Mouse (Mus musculus): ENCODE data around the gene Ipo7. TPM values are rescaled to one million over a fixed set of nuclear protein-coding genes. Genes with fewer than 3 reads are reported as not detected.
"Not testable (repeated sequence)": the region's sequence is repeated elsewhere in the genome, so short reads cannot be mapped to it uniquely, and the experiment has no call there.

The Ipo7 gene
- polyA plus RNA-seq, 1 experiment from 2014 or later = 36.8 TPM

DNA sequence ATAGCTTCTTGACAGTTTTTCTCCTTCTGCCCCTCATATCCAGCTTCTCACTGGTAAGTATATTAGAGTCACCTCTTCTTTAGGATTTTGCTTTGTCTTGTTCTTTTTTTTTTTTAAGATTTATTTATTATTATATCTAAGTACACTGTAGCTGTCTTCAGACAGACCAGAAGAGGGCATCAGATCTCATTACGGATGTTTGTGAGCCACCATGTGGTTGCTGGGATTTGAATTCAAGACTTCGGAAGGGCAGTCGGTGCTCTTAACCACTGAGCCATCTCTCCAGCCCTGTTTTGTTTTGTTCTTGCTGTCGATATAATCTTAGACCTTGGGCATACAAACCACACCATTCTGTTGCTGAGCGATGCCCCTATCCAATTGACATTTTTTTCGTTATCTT, 31.3 kb upstream of the Ipo7 start, which contains the start of gene Tmem41b:
Gene Tmem41b, minus strand, starts transcription at position 155 of the 400 bp plus-strand sequence.
- WGBS = 33% methylated on average over 6 of the region's 6 CpGs

DNA sequence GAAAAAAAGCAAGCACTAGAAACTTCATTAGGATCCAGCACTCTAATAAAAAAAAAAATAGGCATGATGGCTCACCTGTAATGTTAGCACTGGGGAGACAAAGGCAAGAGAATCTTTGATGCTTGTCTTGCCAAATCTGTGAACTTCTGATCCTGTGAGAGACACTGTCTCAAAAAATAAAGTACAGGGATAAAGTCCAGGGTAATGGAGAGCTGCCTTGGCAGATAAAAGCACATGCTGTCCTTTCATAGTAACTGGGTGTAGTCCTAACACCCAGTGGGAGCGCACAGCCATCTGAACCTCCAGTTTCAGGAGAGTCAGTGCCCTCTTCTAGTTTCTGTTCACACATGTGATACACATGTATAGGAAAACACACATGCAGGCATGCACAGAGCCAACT, 26.8 kb upstream of the Ipo7 start:
- 75% methylated on average over 1 of the region's 1 CpGs for WGBS
- H3K27ac ChIP-seq (ENCODE audit: low read depth, low read length) = no peak overlapping the region
- H3K4me3 ChIP-seq (ENCODE audit: low read depth, low read length) = no peak overlapping the region
- no peaks in the 10 kb centered on the region for H3K9me3 ChIP-seq (ENCODE audit: control insufficient read depth, low read length)
- no peaks in the 10 kb centered on the region for H3K27me3 ChIP-seq (replicated peaks; ENCODE audit: control insufficient read depth, insufficient read depth, low read length)
- ATAC-seq (replicated peaks; ENCODE audit: low FRiP score) (no peak), DNase-seq (ENCODE audit: low spot score) (no peak)
- no peaks in the 10 kb centered on the region for H3K4me1 ChIP-seq (replicated peaks; ENCODE audit: control insufficient read depth, insufficient read depth, low read length)
- H3K9ac ChIP-seq (ENCODE audit: low read depth, low read length) = no peak overlapping the region
- no peaks in the 10 kb centered on the region for H3K36me3 ChIP-seq (ENCODE audit: control insufficient read depth, insufficient read depth, low read length)
- no peak overlapping the region for H3K4me2 ChIP-seq

More for the DNA sequence above, 31.3 kb upstream of the Ipo7 start, which contains the start of gene Tmem41b:
- not testable (repeated sequence) for ATAC-seq (replicated peaks; ENCODE audit: low FRiP score); H3K9me3 ChIP-seq (ENCODE audit: control insufficient read depth, low read length); H3K27me3 ChIP-seq (replicated peaks; ENCODE audit: control insufficient read depth, insufficient read depth, low read length); H3K4me1 ChIP-seq (replicated peaks; ENCODE audit: control insufficient read depth, insufficient read depth, low read length); H3K36me3 ChIP-seq (ENCODE audit: control insufficient read depth, insufficient read depth, low read length); DNase-seq (ENCODE audit: low spot score)
- Histone ChIP-seq H3K9ac (ENCODE audit: low read depth, low read length) (peak within 1 kb of the TSS; percentile 71), H3K4me3 (ENCODE audit: low read depth, low read length) (peak within 1 kb of the TSS; percentile 65), H3K27ac (ENCODE audit: low read depth, low read length) (peak within 1 kb of the TSS; percentile 87), H3K4me2 (peak within 1 kb of the TSS; percentile 69)

DNA sequence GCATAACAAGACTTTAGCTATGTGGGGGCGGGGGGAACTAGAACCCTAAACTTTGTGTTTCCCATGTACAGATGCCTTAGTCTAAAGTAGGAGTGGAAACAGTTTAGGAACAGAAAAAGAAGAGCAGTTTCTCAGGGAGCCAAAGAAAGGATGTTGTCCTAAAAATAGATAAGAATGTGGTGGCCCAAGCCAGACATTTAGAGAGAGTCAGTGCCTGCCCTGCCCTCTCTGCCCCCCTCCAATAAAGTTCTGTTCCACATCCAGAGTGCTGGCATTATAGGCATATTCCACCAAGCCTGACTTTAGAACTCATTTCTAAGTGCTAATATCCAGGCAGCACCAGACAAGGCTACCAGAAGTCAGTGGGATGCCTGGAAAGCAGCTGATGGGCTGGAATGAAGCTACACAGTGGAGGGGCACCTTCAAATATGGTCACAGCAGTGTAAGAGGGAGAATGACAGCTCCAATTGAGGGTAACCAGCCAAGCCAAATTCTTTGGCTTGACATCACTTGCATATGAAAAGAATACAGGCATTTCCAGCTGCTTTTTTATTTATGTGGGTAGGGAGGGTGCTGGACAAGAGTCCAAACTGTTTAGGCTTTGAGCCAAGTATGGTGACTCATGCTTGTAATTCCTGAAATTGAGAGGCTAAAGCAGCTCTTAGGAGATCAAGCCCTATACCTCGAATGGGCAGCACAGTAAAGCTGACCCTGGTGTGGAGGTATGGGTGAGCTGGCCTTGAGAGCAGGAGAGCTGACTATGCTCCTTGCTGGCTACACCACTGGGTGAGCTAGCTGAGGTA, 24.7 kb upstream of the Ipo7 start:
- H3K4me3 ChIP-seq (ENCODE audit: low read depth, low read length) = no peak overlapping the region
- H3K36me3 ChIP-seq (ENCODE audit: control insufficient read depth, insufficient read depth, low read length) = no peaks in the 10 kb centered on the region
- no peaks in the 10 kb centered on the region for H3K27me3 ChIP-seq (replicated peaks; ENCODE audit: control insufficient read depth, insufficient read depth, low read length)
- no peak overlapping the region for H3K9ac ChIP-seq (ENCODE audit: low read depth, low read length)
- H3K4me1 ChIP-seq (replicated peaks; ENCODE audit: control insufficient read depth, insufficient read depth, low read length) = no peaks in the 10 kb centered on the region
- no peak overlapping the region for H3K4me2 ChIP-seq
- ATAC-seq (replicated peaks; ENCODE audit: low FRiP score) (no peak), DNase-seq (ENCODE audit: low spot score) (no peak)
- 58% methylated on average over 2 of the region's 2 CpGs for WGBS
- no peak overlapping the region for H3K27ac ChIP-seq (ENCODE audit: low read depth, low read length)
- H3K9me3 ChIP-seq (ENCODE audit: control insufficient read depth, low read length) = no peaks in the 10 kb centered on the region

DNA sequence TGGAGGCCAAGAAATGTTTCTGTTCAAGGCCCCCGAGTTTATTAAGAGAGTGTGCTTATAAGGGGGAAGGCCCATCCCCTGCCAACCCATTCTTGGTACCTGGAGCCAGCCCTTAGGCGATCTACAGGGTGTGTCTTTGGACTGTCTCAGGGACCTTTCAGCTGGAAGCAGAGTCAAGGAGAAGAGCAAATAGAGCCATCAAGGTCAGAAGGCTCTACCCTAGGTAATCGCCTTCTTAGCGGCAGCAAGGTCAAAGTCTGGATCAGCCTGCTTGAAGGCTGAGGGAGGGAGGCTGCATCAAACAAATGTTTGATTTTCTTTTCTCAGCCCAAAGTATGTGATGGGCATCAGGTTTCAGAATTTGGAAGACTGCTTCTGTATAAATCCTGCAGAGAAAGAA, 19.7 kb upstream of the Ipo7 start:
- no peak for DNase-seq (ENCODE audit: low spot score)
- ATAC-seq (replicated peaks; ENCODE audit: low FRiP score) = no peak
- 85% methylated on average over 4 of the region's 4 CpGs for WGBS

DNA sequence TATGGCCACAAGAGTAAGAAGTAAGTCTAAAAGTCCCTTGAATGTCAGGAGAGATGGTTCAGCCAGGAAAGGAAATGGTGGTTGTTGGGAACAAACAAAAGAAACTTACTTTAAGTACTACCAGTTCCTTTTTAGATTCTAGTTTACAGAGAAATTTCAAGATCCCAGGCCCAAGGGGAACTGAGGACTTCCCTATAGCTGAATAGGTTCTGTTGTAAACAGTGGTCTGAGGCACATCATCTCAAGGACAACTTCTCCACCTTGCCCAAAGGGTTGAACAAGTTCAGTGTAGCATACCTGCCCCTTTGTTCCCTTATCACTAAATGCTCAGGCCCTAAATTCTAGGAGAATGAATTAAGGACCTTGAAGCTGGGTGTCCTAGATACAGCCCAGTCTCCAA, 16.0 kb upstream of the Ipo7 start:
- no peaks in the 10 kb centered on the region; the same call in 1 of the 2 replicates for H3K4me1 ChIP-seq (replicated peaks; ENCODE audit: control insufficient read depth, insufficient read depth, low read length)
- DNase-seq (ENCODE audit: low spot score) (no peak), ATAC-seq (replicated peaks; ENCODE audit: low FRiP score) (no peak)
- H3K27ac ChIP-seq (ENCODE audit: low read depth, low read length) = no peak overlapping the region
- no peaks in the 10 kb centered on the region for H3K36me3 ChIP-seq (ENCODE audit: control insufficient read depth, insufficient read depth, low read length)
- H3K27me3 ChIP-seq (replicated peaks; ENCODE audit: control insufficient read depth, insufficient read depth, low read length) = 0 out of 2 replicates have a peak, but pooled peaks cover 2% of the 10 kb centered on the region
- no peaks in the 10 kb centered on the region for H3K9me3 ChIP-seq (ENCODE audit: control insufficient read depth, low read length)
- H3K4me2 ChIP-seq = no peak overlapping the region
- no peak overlapping the region for H3K9ac ChIP-seq (ENCODE audit: low read depth, low read length)
- no peak overlapping the region for H3K4me3 ChIP-seq (ENCODE audit: low read depth, low read length)

More for the DNA sequence above, 19.7 kb upstream of the Ipo7 start:
- Histone ChIP-seq H3K4me2 (no peak overlapping the region), H3K27ac (ENCODE audit: low read depth, low read length) (no peak overlapping the region), H3K9ac (ENCODE audit: low read depth, low read length) (no peak overlapping the region), H3K36me3 (ENCODE audit: control insufficient read depth, insufficient read depth, low read length) (no peaks in the 10 kb centered on the region), H3K4me1 (replicated peaks; ENCODE audit: control insufficient read depth, insufficient read depth, low read length) (no peaks in the 10 kb centered on the region), H3K9me3 (ENCODE audit: control insufficient read depth, low read length) (no peaks in the 10 kb centered on the region), H3K4me3 (ENCODE audit: low read depth, low read length) (no peak overlapping the region), H3K27me3 (replicated peaks; ENCODE audit: control insufficient read depth, insufficient read depth, low read length) (0 out of 2 replicates have a peak, but pooled peaks cover 2% of the 10 kb centered on the region)

DNA sequence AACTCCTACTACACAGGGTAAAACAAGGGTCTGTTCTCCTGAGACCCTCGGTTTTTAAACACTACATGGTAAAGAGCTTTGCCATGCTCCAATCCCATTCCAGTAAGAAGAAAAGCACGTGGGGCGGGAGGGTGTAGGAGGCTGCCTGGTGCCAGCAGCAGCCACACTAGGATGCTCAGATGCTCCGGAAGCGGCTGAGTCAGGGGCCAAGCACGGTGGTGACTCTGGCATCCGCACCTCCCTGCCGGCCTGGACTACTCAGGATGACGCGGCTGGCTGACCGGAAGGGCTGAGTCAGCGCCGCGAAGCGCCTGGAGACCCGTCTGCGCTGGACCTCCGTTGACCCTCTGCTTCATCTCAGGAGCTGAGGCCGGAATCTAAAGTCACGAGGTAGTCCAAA, 15.1 kb upstream of the Ipo7 start:
- 0 out of 2 replicates have a peak overlapping the region, but pooled peaks have one; percentile 16 for H3K9ac ChIP-seq (ENCODE audit: low read depth, low read length)
- no peaks in the 10 kb centered on the region; the same call in 1 of the 2 replicates for H3K4me1 ChIP-seq (replicated peaks; ENCODE audit: control insufficient read depth, insufficient read depth, low read length)
- 0 out of 2 replicates have a peak, but pooled peaks cover 2% of the 10 kb centered on the region for H3K27me3 ChIP-seq (replicated peaks; ENCODE audit: control insufficient read depth, insufficient read depth, low read length)
- no peak overlapping the region for H3K27ac ChIP-seq (ENCODE audit: low read depth, low read length)
- WGBS = 13% methylated on average over 20 of the region's 20 CpGs
- H3K9me3 ChIP-seq (ENCODE audit: control insufficient read depth, low read length) = no peaks in the 10 kb centered on the region
- DNase-seq (ENCODE audit: low spot score) (peak; percentile 39), ATAC-seq (replicated peaks; ENCODE audit: low FRiP score) (peak; percentile 56)
- no peak overlapping the region; the same call in 1 of the 2 replicates for H3K4me3 ChIP-seq (ENCODE audit: low read depth, low read length)
- H3K4me2 ChIP-seq = peak overlapping the region; percentile 46
- no peaks in the 10 kb centered on the region for H3K36me3 ChIP-seq (ENCODE audit: control insufficient read depth, insufficient read depth, low read length)

DNA sequence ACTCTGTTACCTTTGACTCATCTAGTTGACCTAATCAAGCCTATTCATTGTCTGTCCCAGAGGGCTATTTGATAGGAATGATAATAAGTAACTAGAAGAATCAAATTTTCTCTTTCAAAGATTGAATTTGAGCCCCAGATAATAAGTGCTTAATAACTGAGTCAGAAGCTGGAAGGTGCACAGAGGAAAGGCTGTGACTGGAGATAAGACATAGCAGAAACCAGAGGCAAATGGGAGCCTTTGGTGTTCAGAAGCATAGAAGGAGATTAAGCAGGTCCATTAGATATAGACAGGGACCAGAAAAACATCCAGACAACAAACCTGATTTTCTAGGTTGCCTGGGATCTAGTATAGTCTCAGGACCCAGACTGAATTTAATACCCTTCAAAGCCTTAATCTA, 12.1 kb upstream of the Ipo7 start:
- Histone ChIP-seq H3K36me3 (ENCODE audit: control insufficient read depth, insufficient read depth, low read length) (no peaks in the 10 kb centered on the region), H3K27me3 (replicated peaks; ENCODE audit: control insufficient read depth, insufficient read depth, low read length) (0 out of 2 replicates have a peak, but pooled peaks cover 2% of the 10 kb centered on the region), H3K4me1 (replicated peaks; ENCODE audit: control insufficient read depth, insufficient read depth, low read length) (no peaks in the 10 kb centered on the region; the same call in 1 of the 2 replicates), H3K27ac (ENCODE audit: low read depth, low read length) (no peak overlapping the region), H3K4me3 (ENCODE audit: low read depth, low read length) (no peak overlapping the region), H3K4me2 (no peak overlapping the region), H3K9ac (ENCODE audit: low read depth, low read length) (no peak overlapping the region), H3K9me3 (ENCODE audit: control insufficient read depth, low read length) (no peaks in the 10 kb centered on the region)
- ATAC-seq (replicated peaks; ENCODE audit: low FRiP score) = no peak
- DNase-seq (ENCODE audit: low spot score) = no peak

DNA sequence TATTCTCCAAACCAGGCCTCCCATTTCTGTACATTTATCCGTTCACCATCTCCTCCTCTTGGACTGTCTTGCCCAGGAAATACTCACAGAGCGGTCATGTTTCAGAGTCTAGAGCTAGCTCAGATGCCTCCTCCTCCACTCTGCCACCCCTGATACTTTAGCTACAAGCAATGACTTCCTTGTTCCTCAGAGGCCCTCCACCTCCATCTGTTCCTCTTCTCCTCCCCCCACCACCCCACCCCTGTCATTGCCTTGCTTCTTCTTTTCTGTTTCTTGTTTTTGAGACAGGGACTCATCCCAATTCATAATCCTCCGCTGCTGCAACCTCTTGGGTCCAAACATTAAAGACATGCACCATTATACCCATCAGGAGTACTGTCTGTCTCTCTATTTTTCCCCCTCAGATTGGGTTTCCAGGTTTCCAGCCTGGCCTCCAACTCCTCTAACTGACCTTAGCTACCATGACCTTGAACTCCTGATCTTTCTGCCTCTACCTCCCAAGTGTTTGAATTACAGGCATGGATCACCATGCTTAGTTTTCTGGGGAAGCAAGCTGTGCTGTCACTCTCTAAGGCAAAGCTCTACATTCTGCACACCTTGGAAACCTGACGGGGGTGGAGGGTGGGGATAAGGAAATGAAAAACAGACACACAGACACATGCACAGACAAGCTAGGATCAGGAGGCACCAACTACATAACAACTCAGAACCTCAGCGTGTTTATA, 11.4 kb upstream of the Ipo7 start:
- DNase-seq (ENCODE audit: low spot score) (no peak), ATAC-seq (replicated peaks; ENCODE audit: low FRiP score) (no peak)
- H3K4me2 ChIP-seq = no peak overlapping the region
- no peaks in the 10 kb centered on the region for H3K36me3 ChIP-seq (ENCODE audit: control insufficient read depth, insufficient read depth, low read length)
- H3K27me3 ChIP-seq (replicated peaks; ENCODE audit: control insufficient read depth, insufficient read depth, low read length) = 0 out of 2 replicates have a peak, but pooled peaks cover 2% of the 10 kb centered on the region
- H3K4me1 ChIP-seq (replicated peaks; ENCODE audit: control insufficient read depth, insufficient read depth, low read length) = no peaks in the 10 kb centered on the region; the same call in 1 of the 2 replicates
- H3K27ac ChIP-seq (ENCODE audit: low read depth, low read length) = no peak overlapping the region
- WGBS = 59% methylated on average over 5 of the region's 5 CpGs
- H3K9ac ChIP-seq (ENCODE audit: low read depth, low read length) = no peak overlapping the region
- H3K9me3 ChIP-seq (ENCODE audit: control insufficient read depth, low read length) = no peaks in the 10 kb centered on the region
- no peak overlapping the region for H3K4me3 ChIP-seq (ENCODE audit: low read depth, low read length)

Measured in liver, embryonic 11.5 days (tissue).